Mouse (Mus musculus): ENCODE measurements at regions not wholly inside any gene's neighbourhood (a gene's known extent, or its start where the extent isn't known, plus 50 kb on each side); places are given as distances from the start of the nearest gene placed in this dataset.

DNA sequence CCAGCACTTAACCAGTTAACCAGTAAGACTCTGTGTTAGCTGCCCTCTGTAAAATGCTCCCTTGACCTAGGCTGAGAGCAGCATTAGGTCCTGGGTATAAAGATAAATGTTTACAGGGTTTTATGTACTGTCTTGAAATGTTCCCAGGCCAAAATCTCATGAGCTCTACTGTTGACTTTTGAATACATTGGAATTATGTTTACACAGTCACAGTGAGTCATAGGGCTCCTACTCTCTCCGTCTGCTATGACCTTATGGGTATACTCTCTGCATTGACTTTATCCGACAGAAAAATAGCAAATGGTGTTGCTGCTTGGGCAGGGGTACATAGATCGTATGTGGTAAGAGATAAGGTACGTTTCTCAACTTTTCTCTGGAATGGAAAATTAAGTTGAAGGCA is 596.8 kb upstream of the Zeb2 start:
- no peaks in the 10 kb centered on the region for H3K9me3 ChIP-seq (ENCODE audit: control insufficient read depth)
- H3K27ac ChIP-seq (ENCODE audit: low read depth, low read length): no peak overlapping the region
- no peak overlapping the region for H3K4me2 ChIP-seq (replicated peaks; ENCODE audit: low read depth)
- TF ChIP-seq CTCF (IDR thresholded peaks at IDR 0.05; ENCODE audit: low read depth): no peak
- no peak for ATAC-seq
- H3K9ac ChIP-seq (ENCODE audit: low read depth, low read length): no peak overlapping the region
- H3K4me3 ChIP-seq (ENCODE audit: low read depth, low read length): no peak overlapping the region
- H3K36me3 ChIP-seq (ENCODE audit: control insufficient read depth, insufficient read depth): no peaks in the 10 kb centered on the region
- WGBS: 54% methylated on average over 4 of the region's 4 CpGs
- H3K27me3 ChIP-seq (replicated peaks; ENCODE audit: control insufficient read depth, insufficient read depth, low read length): no peaks in the 10 kb centered on the region
- no peaks in the 10 kb centered on the region for H3K4me1 ChIP-seq (replicated peaks; ENCODE audit: control insufficient read depth, insufficient read depth, low read length)

DNA sequence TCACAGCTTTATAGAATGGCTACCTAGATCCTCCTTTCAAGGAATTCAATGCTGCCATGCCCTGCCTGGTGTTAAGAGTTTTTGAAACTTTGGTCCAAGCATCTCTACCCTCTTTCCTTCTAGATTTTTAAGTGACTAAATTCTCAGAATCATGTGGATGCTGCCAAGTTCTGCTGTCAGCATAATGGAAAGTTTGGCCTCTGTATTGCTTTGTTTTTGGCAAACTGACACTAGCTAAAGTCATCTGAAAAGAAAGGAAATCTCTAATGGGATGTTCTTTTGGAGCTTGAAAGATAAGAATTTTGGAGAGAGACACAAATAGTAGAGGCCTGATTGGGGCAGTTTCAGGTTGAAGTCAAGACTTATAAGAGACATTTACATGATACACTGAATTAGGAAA is 589.8 kb upstream of the Zeb2 start:
- no peak for TF ChIP-seq CTCF (IDR thresholded peaks at IDR 0.05; ENCODE audit: low read depth)
- no peaks in the 10 kb centered on the region for H3K4me1 ChIP-seq (replicated peaks; ENCODE audit: control insufficient read depth, insufficient read depth, low read length)
- no peak overlapping the region for H3K9ac ChIP-seq (ENCODE audit: low read depth, low read length)
- no peak overlapping the region for H3K4me3 ChIP-seq (ENCODE audit: low read depth, low read length)
- no peak overlapping the region for H3K27ac ChIP-seq (ENCODE audit: low read depth, low read length)
- no peak overlapping the region for H3K4me2 ChIP-seq (replicated peaks; ENCODE audit: low read depth)
- no peaks in the 10 kb centered on the region for H3K36me3 ChIP-seq (ENCODE audit: control insufficient read depth, insufficient read depth)
- H3K27me3 ChIP-seq (replicated peaks; ENCODE audit: control insufficient read depth, insufficient read depth, low read length): no peaks in the 10 kb centered on the region
- no peak for ATAC-seq
- no peaks in the 10 kb centered on the region for H3K9me3 ChIP-seq (ENCODE audit: control insufficient read depth)

DNA sequence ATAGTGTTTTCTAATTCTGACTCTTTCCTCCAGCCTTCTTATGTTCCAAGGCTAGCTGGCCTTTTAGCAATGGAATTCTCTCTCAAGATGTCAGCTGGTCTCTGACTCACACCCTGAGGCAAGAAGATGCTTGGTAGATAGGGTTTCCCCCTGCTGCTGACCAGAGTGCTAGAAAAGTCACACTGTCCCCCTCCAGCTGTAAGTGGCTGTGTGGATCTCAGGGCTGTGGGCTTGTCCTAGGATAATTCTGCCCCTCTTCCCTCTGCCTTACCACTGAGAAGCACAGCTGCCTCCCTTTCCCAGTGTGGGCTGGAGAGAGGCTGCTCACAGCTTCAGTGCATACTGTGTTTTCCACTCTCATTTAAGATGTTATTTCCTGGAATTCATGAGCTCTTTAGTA is 585.3 kb upstream of the Zeb2 start:
- no peak overlapping the region for H3K27ac ChIP-seq (ENCODE audit: low read depth, low read length)
- no peak overlapping the region for H3K4me2 ChIP-seq (replicated peaks; ENCODE audit: low read depth)
- no peak for ATAC-seq
- no peak for TF ChIP-seq CTCF (IDR thresholded peaks at IDR 0.05; ENCODE audit: low read depth)
- H3K9ac ChIP-seq (ENCODE audit: low read depth, low read length): no peak overlapping the region
- H3K36me3 ChIP-seq (ENCODE audit: control insufficient read depth, insufficient read depth): no peaks in the 10 kb centered on the region
- no peaks in the 10 kb centered on the region for H3K4me1 ChIP-seq (replicated peaks; ENCODE audit: control insufficient read depth, insufficient read depth, low read length)
- no peak overlapping the region for H3K4me3 ChIP-seq (ENCODE audit: low read depth, low read length)
- H3K27me3 ChIP-seq (replicated peaks; ENCODE audit: control insufficient read depth, insufficient read depth, low read length): no peaks in the 10 kb centered on the region
- H3K9me3 ChIP-seq (ENCODE audit: control insufficient read depth): no peaks in the 10 kb centered on the region

DNA sequence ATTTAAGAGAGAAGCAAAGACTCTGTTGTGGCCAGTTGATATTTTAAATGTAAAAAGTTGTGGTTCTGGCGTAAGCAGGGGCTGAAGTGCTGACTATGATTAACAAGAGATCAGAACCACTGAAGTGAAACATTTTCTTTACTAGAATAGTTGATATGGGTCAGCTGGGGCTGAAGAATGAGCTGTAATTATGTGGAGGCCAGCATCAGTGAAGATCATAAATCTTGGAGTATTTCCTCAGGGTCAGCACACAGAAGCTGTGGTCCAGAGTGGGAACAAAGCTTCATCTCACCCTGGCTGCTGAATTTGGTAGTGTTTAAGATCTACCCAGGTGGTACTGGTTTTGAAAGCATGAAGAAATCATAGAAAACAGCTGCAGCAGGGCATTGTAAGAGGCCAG is 583.4 kb upstream of the Zeb2 start:
- TF ChIP-seq CTCF (IDR thresholded peaks at IDR 0.05; ENCODE audit: low read depth): no peak
- no peak overlapping the region for H3K9ac ChIP-seq (ENCODE audit: low read depth, low read length)
- H3K36me3 ChIP-seq (ENCODE audit: control insufficient read depth, insufficient read depth): no peaks in the 10 kb centered on the region
- H3K4me2 ChIP-seq (replicated peaks; ENCODE audit: low read depth): no peak overlapping the region
- no peak overlapping the region for H3K4me3 ChIP-seq (ENCODE audit: low read depth, low read length)
- ATAC-seq: no peak
- H3K27ac ChIP-seq (ENCODE audit: low read depth, low read length): no peak overlapping the region
- WGBS: 91% methylated on average over 1 of the region's 1 CpGs
- H3K9me3 ChIP-seq (ENCODE audit: control insufficient read depth): no peaks in the 10 kb centered on the region
- no peaks in the 10 kb centered on the region for H3K4me1 ChIP-seq (replicated peaks; ENCODE audit: control insufficient read depth, insufficient read depth, low read length)
- no peaks in the 10 kb centered on the region for H3K27me3 ChIP-seq (replicated peaks; ENCODE audit: control insufficient read depth, insufficient read depth, low read length)

DNA sequence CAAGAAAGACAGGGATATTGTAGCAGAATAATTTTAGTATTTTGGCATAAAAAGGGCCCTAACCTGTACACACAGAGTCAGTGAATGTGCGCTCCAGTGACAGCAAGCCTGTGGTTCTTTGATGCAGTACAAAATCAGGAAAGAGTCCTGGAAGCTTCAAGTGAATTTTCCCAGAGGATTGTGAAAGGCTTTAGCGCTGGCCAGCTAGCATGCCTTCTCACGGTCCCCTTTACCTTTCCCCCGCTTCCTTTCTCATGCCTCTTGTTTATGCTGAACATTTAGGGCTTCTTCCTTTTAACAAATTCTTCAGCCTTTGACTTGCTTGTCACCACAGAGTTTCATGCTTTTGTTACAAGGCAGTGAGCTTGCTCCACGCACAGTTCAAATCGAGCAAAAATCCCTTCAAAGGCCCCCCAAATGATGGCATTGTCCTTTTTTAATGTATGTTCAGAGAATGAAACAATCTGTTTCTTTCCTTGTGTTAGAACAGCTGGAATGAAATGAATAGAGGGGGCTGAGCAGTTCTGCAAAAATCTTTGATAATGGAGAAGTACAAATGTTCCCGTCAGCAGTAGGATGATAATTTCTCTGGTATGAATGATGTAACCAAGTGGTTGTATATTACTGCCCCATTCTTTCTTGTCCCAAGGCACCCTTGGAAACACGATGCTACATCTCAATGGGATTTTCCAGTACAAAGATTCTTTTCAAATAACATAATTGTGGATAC is 576.3 kb upstream of the Zeb2 start:
- no peak overlapping the region for H3K9ac ChIP-seq (ENCODE audit: low read depth, low read length)
- H3K27me3 ChIP-seq (replicated peaks; ENCODE audit: control insufficient read depth, insufficient read depth, low read length): no peaks in the 10 kb centered on the region
- no peak overlapping the region for H3K27ac ChIP-seq (ENCODE audit: low read depth, low read length)
- no peak overlapping the region for H3K4me3 ChIP-seq (ENCODE audit: low read depth, low read length)
- no peaks in the 10 kb centered on the region for H3K4me1 ChIP-seq (replicated peaks; ENCODE audit: control insufficient read depth, insufficient read depth, low read length)
- no peak for ATAC-seq
- TF ChIP-seq CTCF (IDR thresholded peaks at IDR 0.05; ENCODE audit: low read depth): no peak
- WGBS: 65% methylated on average over 8 of the region's 8 CpGs
- H3K4me2 ChIP-seq (replicated peaks; ENCODE audit: low read depth): no peak overlapping the region
- no peaks in the 10 kb centered on the region for H3K36me3 ChIP-seq (ENCODE audit: control insufficient read depth, insufficient read depth)
- H3K9me3 ChIP-seq (ENCODE audit: control insufficient read depth): no peaks in the 10 kb centered on the region

DNA sequence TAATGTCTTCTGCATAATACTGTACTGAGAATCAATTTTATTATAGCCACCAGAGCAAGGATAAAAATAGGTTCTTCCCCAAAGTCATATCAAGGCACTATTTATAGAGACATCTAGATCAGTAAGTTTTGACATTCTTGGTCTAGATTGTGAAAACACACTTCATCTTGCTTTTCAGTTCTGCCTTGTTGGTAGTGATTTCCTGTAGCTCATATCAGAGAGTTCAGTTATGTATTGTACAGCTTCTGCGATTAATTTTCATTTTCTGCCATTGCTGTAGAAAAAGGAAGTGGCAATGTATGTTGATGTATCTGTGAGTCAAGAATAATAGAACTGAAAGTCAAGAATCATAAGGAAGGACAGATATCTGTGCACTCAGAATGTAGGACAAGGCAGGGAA is 575.6 kb upstream of the Zeb2 start:
- Histone ChIP-seq H3K4me2 (replicated peaks; ENCODE audit: low read depth) (no peak overlapping the region), H3K36me3 (ENCODE audit: control insufficient read depth, insufficient read depth) (no peaks in the 10 kb centered on the region), H3K4me1 (replicated peaks; ENCODE audit: control insufficient read depth, insufficient read depth, low read length) (no peaks in the 10 kb centered on the region), H3K27ac (ENCODE audit: low read depth, low read length) (no peak overlapping the region), H3K4me3 (ENCODE audit: low read depth, low read length) (no peak overlapping the region), H3K27me3 (replicated peaks; ENCODE audit: control insufficient read depth, insufficient read depth, low read length) (no peaks in the 10 kb centered on the region), H3K9me3 (ENCODE audit: control insufficient read depth) (no peaks in the 10 kb centered on the region), H3K9ac (ENCODE audit: low read depth, low read length) (no peak overlapping the region)
- TF ChIP-seq CTCF (IDR thresholded peaks at IDR 0.05; ENCODE audit: low read depth): no peak
- ATAC-seq: no peak
- WGBS: 86% methylated on average over 1 of the region's 1 CpGs

DNA sequence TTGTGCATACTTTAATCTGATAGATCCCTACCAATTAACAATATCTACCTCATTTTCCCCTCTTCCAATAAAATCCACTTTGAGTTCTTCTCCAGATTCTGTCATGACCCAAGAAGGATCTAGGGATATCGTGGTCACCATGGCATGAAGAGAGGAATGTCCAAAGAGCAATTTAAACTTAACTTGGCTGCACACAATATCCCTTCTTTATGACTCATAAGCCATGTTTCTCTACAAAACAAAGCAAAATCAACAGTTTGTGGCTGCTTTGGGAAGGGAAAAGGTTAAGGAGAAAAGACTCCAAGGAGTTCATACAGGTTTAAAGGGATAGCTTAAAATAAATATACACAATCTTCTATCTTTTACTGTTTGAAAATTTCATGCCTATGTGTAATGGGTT is 571.8 kb upstream of the Zeb2 start:
- 84% methylated on average over 1 of the region's 1 CpGs for WGBS

More for the DNA sequence above, 571.8 kb upstream of the Zeb2 start:
- Histone ChIP-seq H3K9me3 (ENCODE audit: control insufficient read depth) (no peaks in the 10 kb centered on the region), H3K27ac (ENCODE audit: low read depth, low read length) (no peak overlapping the region), H3K9ac (ENCODE audit: low read depth, low read length) (no peak overlapping the region), H3K4me3 (ENCODE audit: low read depth, low read length) (no peak overlapping the region), H3K4me1 (replicated peaks; ENCODE audit: control insufficient read depth, insufficient read depth, low read length) (no peaks in the 10 kb centered on the region), H3K27me3 (replicated peaks; ENCODE audit: control insufficient read depth, insufficient read depth, low read length) (no peaks in the 10 kb centered on the region), H3K4me2 (replicated peaks; ENCODE audit: low read depth) (no peak overlapping the region), H3K36me3 (ENCODE audit: control insufficient read depth, insufficient read depth) (no peaks in the 10 kb centered on the region)
- ATAC-seq: no peak
- no peak for TF ChIP-seq CTCF (IDR thresholded peaks at IDR 0.05; ENCODE audit: low read depth)
